Mouse (Mus musculus): ENCODE data around the gene Ppp1r12b.
"Not testable (repeated sequence)": the region's sequence is repeated elsewhere in the genome, so short reads cannot be mapped to it uniquely, and the experiment has no call there.

Gene Ppp1r12b

DNA sequence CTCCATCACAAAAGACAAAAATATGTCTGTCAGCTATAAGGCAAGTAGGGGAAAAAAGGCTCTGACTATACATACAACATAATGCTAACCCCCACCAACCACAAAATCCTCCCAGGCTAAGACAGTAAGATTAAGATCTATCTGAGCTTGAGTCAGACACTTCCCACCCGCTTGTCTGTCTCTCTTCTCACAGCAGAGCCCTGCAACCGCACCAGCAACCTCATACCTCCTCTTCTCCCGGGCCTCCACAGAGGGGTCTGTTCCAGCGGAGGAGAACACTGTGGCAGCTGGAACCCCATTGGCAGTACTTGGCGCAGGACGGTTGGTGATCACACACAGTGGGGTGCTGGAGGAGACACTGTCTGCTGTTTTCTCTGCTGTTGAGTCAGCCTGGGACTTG, 90.2 kb downstream of the Ppp1r12b start:
- in situ Hi-C loops (cut with MboI; ENCODE audit: low pct_unique_long_range_greater_than_20kb in 1 of 2, low sequenced_read_pairs in 2 of 2, unreplicated experiment in 1 of 2), result no loop called here

DNA sequence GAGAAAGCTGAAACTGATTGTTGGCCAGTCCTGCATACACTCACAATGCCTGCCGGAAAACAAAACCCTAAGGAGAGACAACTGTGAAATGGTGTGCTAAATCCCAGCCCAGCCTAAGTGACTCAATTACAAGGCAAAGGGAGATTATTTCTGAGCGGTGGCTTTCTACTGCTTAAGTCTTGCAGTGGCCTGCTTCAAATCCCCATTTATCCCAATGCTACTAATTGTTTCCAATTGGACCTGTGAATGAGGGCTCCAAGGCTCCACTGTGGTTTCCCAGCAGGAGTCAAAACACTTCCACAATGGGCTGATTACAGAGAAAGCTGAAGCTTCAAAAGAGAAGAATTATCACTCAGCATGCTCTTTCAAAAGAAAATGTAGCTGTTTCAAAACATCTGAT, 95.2 kb downstream of the Ppp1r12b start:
- in situ Hi-C loops (cut with MboI; ENCODE audit: low pct_unique_long_range_greater_than_20kb in 1 of 2, low sequenced_read_pairs in 2 of 2, unreplicated experiment in 1 of 2), result no loop called here

DNA sequence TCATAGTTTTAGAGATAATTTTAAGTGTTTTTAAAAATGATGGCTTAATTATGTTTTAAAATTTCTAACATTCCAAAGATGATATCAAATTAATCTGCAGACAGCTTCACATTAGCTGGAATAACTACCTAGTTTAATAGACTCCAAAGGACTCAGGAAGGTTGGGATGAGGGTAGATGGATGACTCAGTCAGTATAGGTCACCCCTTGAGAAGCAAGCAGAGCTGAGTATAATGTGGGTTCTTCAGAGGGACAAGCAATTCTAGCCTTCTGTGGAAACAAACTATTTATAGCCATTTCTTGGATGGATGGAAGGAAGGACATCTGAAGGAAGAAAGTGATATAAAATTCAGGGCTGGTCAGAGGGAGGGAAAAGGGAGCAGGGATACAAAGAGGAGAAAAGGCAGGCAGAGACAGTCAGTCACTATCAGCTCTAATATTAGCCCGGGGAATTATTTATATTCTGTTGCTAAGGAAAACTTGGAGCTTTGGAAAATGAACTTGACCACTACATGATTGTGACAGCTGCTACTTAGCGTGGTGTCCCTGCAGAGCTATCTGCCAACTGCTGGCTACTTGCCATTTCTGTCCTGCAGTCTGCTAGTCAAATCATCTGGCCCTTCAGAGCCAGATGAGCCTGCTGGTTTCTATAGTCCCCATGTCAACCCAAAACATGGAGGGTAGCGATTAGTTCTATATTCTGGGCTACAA, 97.2 kb downstream of the Ppp1r12b start:
- in situ Hi-C loops (cut with MboI; ENCODE audit: low pct_unique_long_range_greater_than_20kb in 1 of 2, low sequenced_read_pairs in 2 of 2, unreplicated experiment in 1 of 2), result no loop called here

DNA sequence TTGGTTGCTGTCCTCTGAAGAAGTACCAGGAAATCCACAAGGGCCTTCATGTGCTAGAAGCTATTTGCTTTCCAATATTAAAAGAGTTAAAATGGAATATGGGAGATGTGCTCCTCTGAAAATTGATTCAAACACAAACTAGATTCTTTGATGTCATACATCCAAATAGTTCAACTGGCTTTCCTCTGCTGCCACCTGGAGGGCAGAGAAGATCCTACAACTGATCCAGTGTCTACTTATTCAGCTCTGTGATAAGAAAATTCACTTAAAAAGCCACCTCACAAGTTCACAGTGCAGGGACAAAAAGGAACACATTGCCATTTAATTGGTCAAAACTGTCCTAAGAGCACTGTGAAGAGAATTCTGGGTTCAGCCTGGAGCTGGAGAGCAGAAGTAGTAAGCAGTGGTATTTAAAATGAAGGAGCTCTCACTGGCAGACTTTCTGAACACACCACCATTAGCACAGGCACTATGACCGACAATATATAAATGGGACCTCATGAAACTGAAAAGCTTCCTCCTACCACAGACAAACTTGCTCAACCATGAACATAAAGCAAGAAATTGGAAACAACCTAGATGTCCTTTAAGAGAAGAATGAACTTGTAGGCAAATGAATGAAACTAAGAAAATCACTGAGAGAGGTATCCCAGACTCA, 101.3 kb downstream of the Ppp1r12b start:
- in situ Hi-C loops (cut with MboI; ENCODE audit: low pct_unique_long_range_greater_than_20kb in 1 of 2, low sequenced_read_pairs in 2 of 2, unreplicated experiment in 1 of 2), result no loop called here

DNA sequence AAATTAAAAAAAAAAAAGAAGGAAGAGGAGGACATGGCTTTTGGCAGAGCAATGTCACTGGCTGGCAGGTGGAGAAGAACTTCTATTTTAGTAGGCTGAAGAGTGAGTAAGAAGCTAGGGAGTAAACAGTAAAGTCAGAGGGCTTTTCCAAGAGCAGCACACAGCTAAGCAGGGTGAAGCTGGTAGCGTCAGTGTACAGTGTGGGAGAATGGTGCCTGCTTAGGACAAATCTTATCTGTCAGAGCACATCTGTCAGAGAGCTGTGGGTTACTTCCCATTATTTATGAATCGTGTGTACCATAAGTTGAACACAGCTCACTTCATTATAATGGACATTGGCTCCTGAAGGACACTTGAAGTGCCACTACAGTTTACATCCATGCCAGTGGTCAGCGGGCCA, 102.9 kb downstream of the Ppp1r12b start:
- in situ Hi-C loops (cut with MboI; ENCODE audit: low pct_unique_long_range_greater_than_20kb in 1 of 2, low sequenced_read_pairs in 2 of 2, unreplicated experiment in 1 of 2), result no loop called here

DNA sequence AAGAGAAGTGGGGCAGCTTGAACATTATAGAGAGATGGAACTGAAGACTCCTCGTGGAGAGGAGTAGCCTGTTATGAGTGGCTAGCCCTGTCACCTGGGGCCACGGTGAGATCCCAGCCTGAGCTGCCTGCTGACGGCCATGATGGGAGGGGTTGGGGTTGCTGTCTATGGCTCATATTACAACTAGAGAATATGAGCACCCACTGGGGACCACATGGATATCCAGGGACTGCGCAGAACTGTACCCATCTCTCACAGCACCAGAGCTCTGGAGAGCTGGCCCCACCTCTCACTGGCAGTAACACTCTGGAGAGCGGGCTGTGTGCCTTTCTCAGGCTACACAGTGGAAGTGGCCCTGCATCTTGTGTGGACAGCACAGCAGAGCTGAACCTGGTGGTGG, 104.5 kb downstream of the Ppp1r12b start:
- in situ Hi-C loops (cut with MboI; ENCODE audit: low pct_unique_long_range_greater_than_20kb in 1 of 2, low sequenced_read_pairs in 2 of 2, unreplicated experiment in 1 of 2), result no loop called here

DNA sequence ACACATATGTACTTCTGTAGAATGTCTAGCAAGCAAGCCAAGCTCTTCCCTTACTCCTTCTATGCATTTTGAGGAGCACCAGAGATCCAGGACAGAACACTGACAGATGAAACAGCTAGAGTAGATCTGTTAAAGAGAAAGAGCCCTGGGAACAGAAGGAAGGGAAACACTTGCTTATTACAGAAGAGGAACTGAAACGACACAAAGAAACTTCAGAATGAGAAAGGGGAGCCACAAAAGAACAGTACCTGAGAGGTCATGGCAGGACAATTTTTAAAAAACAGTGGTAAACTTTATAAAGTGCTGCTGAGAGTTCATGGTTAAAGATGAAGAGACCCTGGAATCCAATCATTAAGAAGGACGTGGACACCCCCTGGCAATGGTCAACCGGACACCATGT, 105.4 kb downstream of the Ppp1r12b start:
- in situ Hi-C loops (cut with MboI; ENCODE audit: low pct_unique_long_range_greater_than_20kb in 1 of 2, low sequenced_read_pairs in 2 of 2, unreplicated experiment in 1 of 2), result no loop called here

DNA sequence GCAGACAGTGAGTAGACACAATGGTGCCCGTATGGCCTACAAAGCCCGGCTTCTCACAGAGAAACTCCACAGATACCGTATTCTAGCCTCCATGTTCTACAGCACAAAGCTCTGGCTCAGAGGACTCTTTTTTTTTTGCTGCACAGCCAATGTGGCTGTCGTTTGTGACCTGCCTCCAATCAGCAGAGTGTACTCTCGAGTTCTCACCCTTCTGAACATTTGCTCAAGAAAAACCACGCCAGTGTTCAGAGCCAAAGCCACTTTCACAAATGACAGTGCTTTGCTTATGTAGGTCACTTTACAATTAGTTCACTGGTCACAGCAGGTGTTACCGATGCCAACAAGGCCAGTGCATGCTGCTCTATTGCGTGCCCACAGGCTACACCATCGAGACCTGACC, 107.9 kb downstream of the Ppp1r12b start:
- in situ Hi-C loops (cut with MboI; ENCODE audit: low pct_unique_long_range_greater_than_20kb in 1 of 2, low sequenced_read_pairs in 2 of 2, unreplicated experiment in 1 of 2), result no loop called here

DNA sequence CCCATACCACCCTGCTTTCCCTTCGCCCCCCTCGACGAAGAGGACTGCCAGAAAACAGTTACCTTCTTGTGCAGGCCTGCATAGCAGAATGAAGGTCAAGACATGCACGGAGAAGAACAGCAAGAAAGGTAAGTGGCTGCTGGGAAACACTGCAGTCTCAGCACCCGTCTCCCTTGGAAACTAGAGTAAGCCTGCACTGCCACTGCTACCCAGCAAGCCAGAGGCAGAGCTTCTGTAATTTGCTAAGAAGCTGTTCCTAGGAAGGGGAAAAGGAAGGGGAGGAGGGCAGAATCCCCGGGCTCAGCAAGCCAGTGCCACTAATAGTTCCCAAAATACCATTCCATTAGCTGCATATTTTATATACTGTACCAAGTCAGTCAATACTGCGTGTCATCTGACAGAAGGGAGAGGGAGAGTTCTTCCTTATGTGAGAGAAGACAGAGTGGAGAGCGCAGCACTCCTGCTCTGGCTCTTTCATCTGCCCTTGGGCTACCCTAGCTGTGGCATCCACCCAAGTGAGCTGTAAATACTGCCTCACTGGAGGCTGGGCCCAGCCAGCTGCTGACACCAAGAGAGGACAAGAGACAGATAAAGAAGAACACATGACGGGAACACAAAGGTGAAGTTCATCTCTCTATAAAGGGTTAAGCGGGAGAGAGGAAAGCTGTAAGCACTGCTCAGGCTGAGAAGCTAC, 109.3 kb downstream of the Ppp1r12b start:
- in situ Hi-C loops (cut with MboI; ENCODE audit: low pct_unique_long_range_greater_than_20kb in 1 of 2, low sequenced_read_pairs in 2 of 2, unreplicated experiment in 1 of 2), result no loop called here

DNA sequence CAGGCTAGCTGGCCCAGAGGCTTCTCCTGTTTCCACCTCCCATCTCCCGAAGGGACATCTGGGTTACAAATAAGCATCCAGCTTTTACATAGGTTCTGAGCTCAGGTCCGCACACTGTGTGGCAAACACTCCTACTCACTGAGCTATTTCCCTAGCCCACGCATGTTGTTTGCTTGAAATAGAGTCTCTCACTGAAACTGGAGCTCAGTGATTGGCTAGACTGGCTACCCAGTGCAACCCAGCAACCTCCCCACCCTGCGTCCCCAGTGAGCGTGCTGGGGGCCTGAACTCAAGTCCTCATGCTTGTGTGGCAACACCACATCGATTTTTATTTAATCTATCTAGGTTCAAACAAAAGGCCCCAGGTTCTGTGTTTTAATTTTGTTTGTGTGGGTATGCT, 112.4 kb downstream of the Ppp1r12b start:
- in situ Hi-C loops (cut with MboI; ENCODE audit: low pct_unique_long_range_greater_than_20kb in 1 of 2, low sequenced_read_pairs in 2 of 2, unreplicated experiment in 1 of 2), result no loop called here

DNA sequence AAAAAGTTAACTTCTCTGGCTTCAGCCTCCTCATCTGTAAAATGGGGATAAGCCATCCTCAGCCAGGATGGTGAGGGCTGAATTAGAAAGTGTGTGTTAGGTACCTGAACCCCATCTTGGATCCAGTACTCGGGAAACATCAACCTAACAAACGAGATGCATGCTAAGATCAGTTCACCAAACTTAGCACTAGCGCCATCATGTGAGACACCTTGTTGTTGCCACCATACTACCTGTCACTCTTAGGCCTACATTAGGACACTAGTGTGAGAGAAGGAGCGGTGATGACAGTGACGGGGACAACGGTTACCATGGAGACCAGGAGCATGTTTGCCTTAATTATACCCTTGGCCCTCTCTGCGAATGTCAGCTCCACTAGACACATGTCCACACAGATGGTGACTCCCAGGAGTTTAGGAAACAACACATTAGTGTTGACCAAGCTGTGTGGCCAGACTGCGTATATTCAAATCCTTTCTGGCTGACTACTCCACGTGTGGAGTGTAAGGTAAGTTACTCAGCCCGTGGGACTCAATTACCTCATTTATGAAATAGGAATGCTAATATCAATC, 118.7 kb downstream of the Ppp1r12b start:
- in situ Hi-C loops (cut with MboI; ENCODE audit: low pct_unique_long_range_greater_than_20kb in 1 of 2, low sequenced_read_pairs in 2 of 2, unreplicated experiment in 1 of 2), result no loop called here

DNA sequence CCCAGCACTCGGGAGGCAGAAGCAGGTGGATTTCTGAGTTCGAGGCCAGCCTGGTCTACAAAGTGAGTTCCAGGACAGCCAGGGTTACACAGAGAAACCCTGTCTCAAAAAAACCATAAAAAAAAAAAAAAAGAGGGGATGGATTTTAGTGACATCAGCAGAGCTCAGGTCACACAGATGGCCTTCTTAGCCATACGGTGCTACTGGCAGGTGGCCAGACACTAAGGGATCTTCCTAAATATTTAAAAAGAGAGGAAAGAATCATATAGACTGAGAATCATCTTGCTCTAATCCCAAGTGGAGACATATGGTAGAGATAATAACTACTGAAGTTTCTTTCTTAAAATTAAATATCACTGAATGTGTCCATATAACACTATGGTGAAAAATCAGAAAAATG, 124.9 kb downstream of the Ppp1r12b start:
- in situ Hi-C loops (cut with MboI; ENCODE audit: low pct_unique_long_range_greater_than_20kb in 1 of 2, low sequenced_read_pairs in 2 of 2, unreplicated experiment in 1 of 2), result not testable (repeated sequence)

DNA sequence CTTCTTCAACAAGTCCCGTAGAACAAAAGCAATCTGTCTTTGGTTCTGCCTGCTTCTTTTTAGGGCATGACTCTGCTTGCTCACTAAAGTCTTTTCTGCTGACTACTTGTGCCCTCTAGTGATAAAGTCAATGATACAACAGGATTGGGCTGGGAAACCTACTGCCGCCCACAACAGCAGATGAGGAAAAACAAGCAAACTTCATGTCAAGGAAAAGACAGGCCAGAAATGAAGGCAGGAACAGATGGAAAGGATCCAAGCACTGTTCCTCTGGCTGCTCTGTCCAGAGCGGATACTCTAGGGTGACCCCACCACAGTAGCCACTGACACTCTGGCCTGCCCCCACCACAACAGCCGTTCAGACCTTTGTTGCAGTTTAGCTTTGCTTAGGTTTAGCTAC, 126.1 kb downstream of the Ppp1r12b start:
- in situ Hi-C loops (cut with MboI; ENCODE audit: low pct_unique_long_range_greater_than_20kb in 1 of 2, low sequenced_read_pairs in 2 of 2, unreplicated experiment in 1 of 2), result no loop called here

DNA sequence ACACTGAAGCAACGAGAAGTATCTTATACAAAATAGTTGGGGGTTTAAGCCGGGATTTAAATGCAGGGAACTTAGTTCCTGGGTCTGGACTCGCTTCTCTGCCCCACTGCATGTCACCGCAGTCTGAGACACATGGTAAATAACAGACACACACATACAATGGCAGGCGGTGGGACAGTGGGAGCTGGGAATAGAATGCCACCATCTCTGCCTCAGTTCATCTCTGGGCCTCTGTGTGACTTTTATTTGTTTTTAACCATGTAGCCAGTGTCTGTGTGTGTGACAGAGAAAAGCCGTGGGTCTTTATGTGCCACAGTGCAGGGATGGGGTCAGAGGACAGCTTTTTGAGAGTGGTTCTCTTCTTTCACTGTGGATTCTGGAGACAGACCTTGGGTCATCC, 130.8 kb downstream of the Ppp1r12b start:
- in situ Hi-C loops (cut with MboI; ENCODE audit: low pct_unique_long_range_greater_than_20kb in 1 of 2, low sequenced_read_pairs in 2 of 2, unreplicated experiment in 1 of 2), result no loop called here

DNA sequence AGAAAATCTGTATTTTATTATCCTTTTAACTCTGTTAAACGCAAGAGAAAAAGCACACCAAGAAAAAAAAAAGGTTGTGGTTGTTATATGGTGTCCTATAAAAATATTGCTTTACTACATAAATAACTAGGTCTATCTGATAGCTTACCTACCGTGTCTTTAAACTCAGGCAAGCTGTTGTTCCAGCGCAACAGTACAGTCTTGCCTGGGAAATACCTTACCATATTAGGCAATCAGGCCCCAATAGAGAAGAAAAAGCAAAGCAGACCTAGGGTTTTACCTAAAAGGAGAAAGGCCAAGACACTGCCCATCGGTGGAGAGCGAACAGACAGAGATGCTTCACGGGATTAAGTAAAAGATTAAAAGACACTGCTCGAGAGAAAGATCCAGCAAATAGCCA, 131.9 kb downstream of the Ppp1r12b start:
- in situ Hi-C loops (cut with MboI; ENCODE audit: low pct_unique_long_range_greater_than_20kb in 1 of 2, low sequenced_read_pairs in 2 of 2, unreplicated experiment in 1 of 2), result no loop called here

DNA sequence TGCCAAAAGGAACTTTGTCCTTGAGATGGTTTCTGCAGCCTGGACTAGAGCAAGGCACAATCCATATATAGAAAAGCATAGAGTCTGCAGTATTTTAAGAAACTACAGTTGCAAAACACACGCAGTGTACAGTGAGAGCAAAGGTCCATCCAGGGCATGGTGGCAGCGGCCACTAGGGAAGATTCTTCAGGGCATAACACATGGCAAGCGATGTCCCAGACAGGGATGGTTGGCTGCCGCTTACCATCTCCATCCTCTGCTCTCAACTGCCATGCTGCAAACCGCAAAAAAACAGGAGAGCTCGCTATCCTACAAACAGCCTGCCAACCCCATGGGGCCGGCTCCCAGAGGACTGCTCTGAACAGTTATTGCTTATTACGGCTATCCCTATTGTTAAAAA, 132.4 kb downstream of the Ppp1r12b start:
- in situ Hi-C loops (cut with MboI; ENCODE audit: low pct_unique_long_range_greater_than_20kb in 1 of 2, low sequenced_read_pairs in 2 of 2, unreplicated experiment in 1 of 2), result no loop called here

DNA sequence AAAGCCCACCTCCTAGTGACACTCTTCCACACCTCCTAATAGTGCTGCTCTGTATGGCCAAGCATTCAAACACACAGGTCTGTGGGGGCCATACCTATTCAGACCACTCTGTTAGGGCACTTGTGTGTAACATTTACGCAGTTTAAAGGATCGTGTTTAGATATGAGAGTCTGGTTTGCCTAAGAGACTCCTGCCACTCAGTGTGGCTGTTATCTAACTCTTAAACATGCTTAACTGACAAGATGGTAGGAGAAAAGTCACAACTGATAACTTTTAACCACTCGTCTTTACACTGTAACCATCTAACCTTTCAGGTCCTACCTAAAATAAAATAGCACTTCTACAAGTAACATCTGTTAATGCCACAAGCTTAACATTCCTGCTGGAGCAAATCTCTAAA, 134.9 kb downstream of the Ppp1r12b start:
- in situ Hi-C loops (cut with MboI; ENCODE audit: low pct_unique_long_range_greater_than_20kb in 1 of 2, low sequenced_read_pairs in 2 of 2, unreplicated experiment in 1 of 2), result no loop called here

DNA sequence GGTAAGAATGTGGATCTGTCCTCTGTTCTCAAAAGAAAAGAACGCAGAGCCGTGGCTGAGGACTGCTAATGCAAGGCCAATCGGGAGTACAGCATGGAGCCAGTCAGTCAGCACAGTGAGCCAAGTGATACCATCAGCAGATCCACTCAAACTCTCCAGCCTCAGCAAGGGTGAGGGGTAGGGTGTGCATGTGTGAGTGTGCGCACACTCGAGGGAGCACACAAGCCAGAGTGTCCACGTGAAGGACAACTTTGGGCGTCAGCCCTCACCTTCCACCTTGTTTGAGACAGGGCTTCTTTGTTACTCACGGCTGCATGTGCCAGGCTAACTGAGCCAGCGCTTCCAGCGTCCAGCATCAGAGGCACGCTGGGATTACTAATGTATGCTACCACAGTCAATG, 136.5 kb downstream of the Ppp1r12b start:
- in situ Hi-C loops (cut with MboI; ENCODE audit: low pct_unique_long_range_greater_than_20kb in 1 of 2, low sequenced_read_pairs in 2 of 2, unreplicated experiment in 1 of 2), result no loop called here

DNA sequence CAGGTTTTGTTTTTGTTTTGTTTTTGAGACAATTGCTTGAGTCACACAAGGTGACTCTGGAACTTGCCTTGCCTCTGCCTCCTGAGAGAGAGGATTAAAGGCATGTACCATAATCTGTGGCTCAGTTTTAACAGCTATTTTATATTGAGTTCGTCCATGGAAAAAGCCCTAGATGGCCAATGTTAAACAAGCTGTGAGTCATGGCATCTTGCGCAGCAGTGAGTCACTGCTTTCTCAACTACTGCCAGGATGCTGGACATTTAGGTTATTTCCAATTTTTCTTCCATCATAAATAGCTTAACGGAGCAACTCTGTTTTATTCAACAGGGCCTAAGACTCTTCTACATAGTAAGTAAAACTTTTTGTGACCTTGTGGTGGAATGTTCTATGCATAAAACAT, 137.0 kb downstream of the Ppp1r12b start:
- in situ Hi-C loops (cut with MboI; ENCODE audit: low pct_unique_long_range_greater_than_20kb in 1 of 2, low sequenced_read_pairs in 2 of 2, unreplicated experiment in 1 of 2), result no loop called here

Measured in mouse embryonic stem cell (cell line).